Mouse (Mus musculus) lung, embryonic 14.5 days (tissue): Measurements from ENCODE around the gene Higd1c. TPM values are rescaled to one million over a fixed set of nuclear protein-coding genes. Genes with fewer than 3 reads are reported as not detected.
"Not testable (repeated sequence)": the region's sequence is repeated elsewhere in the genome, so short reads cannot be mapped to it uniquely, and the experiment has no call there.

Experiments used
- ATAC-seq: fragments of 200-750 bp; cut with Nextera tagmentation; 2 replicates; pipeline ENCODE4 v1.8.0; 2017; ENCODE audit warnings: mild to moderate bottlenecking, moderate TSS enrichment, moderate library complexity; ENCODE audit not compliant: insufficient read depth
- DNase-seq: peaks from one replicate; pipeline ENCODE4 v3.0.0-alpha.2; 2015
- H3K27ac ChIP-seq: fragments of 300-500 bp; sonication (generic); 2 replicates; pipeline ENCODE4 v1.5.1; 2014; ENCODE audit warnings: low read depth, mild to moderate bottlenecking, moderate library complexity
- H3K27me3 ChIP-seq: fragments of 300-500 bp; sonication (generic); 2 replicates; pipeline ENCODE4 v1.6.1; 2014; ENCODE audit warnings: low read length, control low read depth; ENCODE audit not compliant: insufficient read depth
- H3K36me3 ChIP-seq: fragments of 300-500 bp; sonication (generic); 2 replicates; pipeline ENCODE4 v1.6.1; 2014; ENCODE audit warnings: control low read depth; ENCODE audit not compliant: insufficient read depth
- H3K4me1 ChIP-seq: fragments of 300-500 bp; sonication (generic); 2 replicates; pipeline ENCODE4 v1.6.1; 2014; ENCODE audit warnings: antibody characterized with exemption, control low read depth; ENCODE audit not compliant: insufficient read depth
- H3K4me2 ChIP-seq: fragments of 300-500 bp; sonication (generic); 2 replicates; pipeline ENCODE4 v1.6.1; 2014; ENCODE audit warnings: mild to moderate bottlenecking
- H3K4me3 ChIP-seq: fragments of 300-500 bp; sonication (generic); 2 replicates; pipeline ENCODE4 v1.5.1; 2014; ENCODE audit warnings: low read depth, low read length
- H3K9ac ChIP-seq: fragments of 300-500 bp; sonication (generic); 2 replicates; pipeline ENCODE4 v1.6.1; 2014
- H3K9me3 ChIP-seq: fragments of 300-500 bp; sonication (generic); 2 replicates; pipeline ENCODE4 v1.6.1; 2016; ENCODE audit warnings: low read depth, low read length, control low read depth
- CTCF ChIP-seq: IDR thresholded peaks from 2 replicates; pipeline ENCODE4 v1.5.1; 2016; ENCODE audit warnings: antibody characterized with exemption, low read depth
- whole genome bisulfite sequencing: fragments of 180-500 bp; shearing (Covaris S2); extraction: QIAGEN DNeasy Blood & Tissue Kit; methylation state at CpG from one replicate; pipeline ENCODE4 v1.1.7; 2014; 5-methylcytosine and 5-hydroxymethylcytosine counted together
- polyA plus RNA-seq: library from polyadenylated mRNA; unstranded; fragments of >200 nt; fragmentation: Nextera tagmentation; extraction: Ambion mirVana; gene quantifications from 2 replicates; pipeline ENCODE4 v1.2.1, GENCODE M21; 2014

Higd1c gene
- polyA plus RNA-seq, 1 experiment from 2014 or later, result not detected

DNA sequence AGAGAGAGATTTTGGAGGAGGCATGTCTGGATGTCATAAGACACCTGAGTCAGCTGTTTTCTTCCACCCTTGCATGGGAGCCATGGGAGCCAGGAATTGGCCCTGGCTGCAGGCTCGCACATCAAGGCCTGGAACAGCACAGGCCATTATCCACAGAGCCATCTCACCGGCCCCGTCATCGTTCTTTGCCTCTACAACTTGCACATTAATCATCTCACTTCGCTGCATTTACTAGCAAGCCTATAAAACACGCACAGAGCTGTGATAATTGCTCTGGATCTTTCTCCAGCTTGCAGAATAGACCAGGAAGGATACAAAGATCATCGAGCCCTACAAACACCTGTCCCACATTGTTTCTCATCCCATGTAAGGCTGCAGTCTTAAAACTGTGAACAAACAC lies 33.6 kb upstream of the Higd1c start:
- DNase-seq, result no peak
- no peak for TF ChIP-seq CTCF
- Histone ChIP-seq H3K27me3 (no peaks in the 10 kb centered on the region), H3K4me3 (no peak overlapping the region), H3K9me3 (no peaks in the 10 kb centered on the region), H3K36me3 (no peaks in the 10 kb centered on the region), H3K27ac (no peak overlapping the region), H3K4me1 (no peaks in the 10 kb centered on the region), H3K9ac (no peak overlapping the region), H3K4me2 (no peak overlapping the region)
- no peak for ATAC-seq
- 79% methylated on average over 7 of the region's 7 CpGs for WGBS

DNA sequence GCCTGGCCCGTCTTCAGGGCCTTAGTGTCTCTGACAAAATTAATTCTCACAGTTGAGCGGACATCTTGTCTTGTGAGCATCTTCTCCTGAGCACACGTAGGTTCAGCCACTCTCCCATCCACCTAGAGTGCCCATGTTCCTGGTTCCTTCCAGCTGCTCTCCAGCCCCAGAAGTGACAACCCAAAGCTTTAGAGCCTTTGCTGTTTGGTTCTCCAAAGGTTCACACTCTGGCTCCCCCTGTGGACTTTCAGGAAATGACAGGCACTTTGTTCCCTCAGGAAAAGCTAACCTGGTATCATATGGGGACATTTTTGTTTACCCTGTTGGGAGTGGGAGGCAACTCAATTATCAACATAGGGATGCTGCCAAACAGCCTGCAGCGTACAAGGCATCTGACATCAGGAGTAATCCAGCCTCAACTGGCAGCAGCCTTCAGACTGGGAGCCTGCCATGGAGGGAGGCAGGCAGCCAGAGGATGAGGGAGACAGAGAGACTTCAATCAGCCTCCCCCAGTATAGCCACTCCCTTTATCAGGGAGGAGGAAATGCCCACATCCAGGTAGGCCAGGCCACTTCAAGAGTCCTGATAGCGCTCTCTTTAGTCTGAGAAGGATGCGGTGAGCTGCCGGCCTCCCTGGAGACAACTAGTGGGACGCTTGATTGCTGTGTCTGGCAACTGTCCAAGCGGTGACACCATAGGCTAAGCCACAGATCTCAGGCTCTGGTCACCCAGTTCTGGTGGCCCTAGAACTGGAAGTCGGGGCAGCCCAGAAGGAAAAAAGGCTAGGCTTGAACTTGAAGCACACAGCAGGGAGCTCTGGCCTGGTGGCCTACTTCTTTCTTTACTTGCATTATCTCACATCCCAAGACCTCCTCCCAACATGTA lies 32.0 kb upstream of the Higd1c start:
- WGBS, result 27% methylated on average over 2 of the region's 10 CpGs
- not testable (repeated sequence) for H3K9me3 ChIP-seq, H3K9ac ChIP-seq, DNase-seq, H3K4me3 ChIP-seq, H3K27ac ChIP-seq, H3K4me2 ChIP-seq, H3K4me1 ChIP-seq, H3K27me3 ChIP-seq, H3K36me3 ChIP-seq
- peak; percentile 38; the same call in 1 of the 2 replicates for ATAC-seq

DNA sequence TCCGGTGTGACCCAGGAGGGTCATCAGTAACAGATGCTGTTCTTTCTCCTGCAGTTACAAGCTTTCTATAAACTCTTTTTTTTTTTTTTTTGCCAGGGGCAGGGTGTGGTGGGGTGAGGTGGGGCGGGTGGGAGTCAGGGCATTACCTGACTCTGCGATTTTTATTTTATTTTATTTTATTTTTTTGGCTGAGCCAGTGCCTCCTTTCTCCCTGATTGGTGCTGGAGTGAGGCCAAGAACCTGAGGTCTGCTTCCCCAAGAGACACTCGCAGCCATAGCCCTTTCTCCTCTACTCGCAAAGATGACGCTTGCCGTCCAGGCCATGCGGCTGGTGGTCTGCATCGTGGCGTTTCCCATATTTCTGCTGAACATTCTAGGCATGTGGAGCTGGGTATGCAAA lies 29.7 kb upstream of the Higd1c start, which contains the start of gene Mettl7a3:
Gene Mettl7a3, plus strand, starts transcription at position 301 of the 400 bp plus-strand sequence.
- Histone ChIP-seq H3K27me3 (no peaks in the 10 kb centered on the region), H3K9ac (no peak within 1 kb of the TSS), H3K4me3 (no peak within 1 kb of the TSS), H3K4me1 (no peaks in the 10 kb centered on the region), H3K36me3 (no peaks in the 10 kb centered on the region), H3K9me3 (no peaks in the 10 kb centered on the region), H3K27ac (no peak within 1 kb of the TSS), H3K4me2 (no peak within 1 kb of the TSS)
- 73% methylated on average over 10 of the region's 10 CpGs for WGBS
- DNase-seq (no peak), ATAC-seq (no peak)
- no peak for TF ChIP-seq CTCF

DNA sequence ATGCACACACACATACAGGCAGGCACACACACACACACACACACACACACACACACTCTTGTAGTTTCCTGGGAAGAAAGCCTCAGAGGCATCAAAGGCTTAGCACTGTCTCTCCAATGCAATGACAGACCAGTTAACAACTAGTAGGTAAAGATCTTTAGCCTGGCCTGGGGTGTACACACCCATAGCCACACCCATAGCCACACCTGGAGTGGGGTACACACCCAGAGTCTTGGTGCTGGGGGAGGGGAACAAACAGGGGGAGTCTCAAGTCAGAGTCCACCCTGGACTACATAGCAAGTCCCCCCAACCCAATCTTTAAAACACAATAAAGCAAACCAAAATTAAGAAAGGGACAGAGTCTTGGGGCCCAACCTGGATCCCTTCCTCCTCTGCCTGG lies 27.0 kb upstream of the Higd1c start:
- not testable (repeated sequence) for H3K4me1 ChIP-seq, DNase-seq, ATAC-seq, H3K9ac ChIP-seq, H3K27ac ChIP-seq, H3K4me2 ChIP-seq, H3K9me3 ChIP-seq, H3K36me3 ChIP-seq, H3K4me3 ChIP-seq, H3K27me3 ChIP-seq

GRCm38 (mm10) chr15:100337847-100338246 lies 26.5 kb upstream of the Higd1c start:
- not testable (repeated sequence) for H3K9ac ChIP-seq, H3K4me3 ChIP-seq, H3K27me3 ChIP-seq, H3K36me3 ChIP-seq, H3K27ac ChIP-seq, H3K4me1 ChIP-seq, H3K9me3 ChIP-seq, H3K4me2 ChIP-seq, ATAC-seq
- TF ChIP-seq CTCF, result peak; percentile 61
- 19% methylated on average over 10 of the region's 10 CpGs for WGBS
- peak; percentile 63 for DNase-seq

GRCm38 (mm10) chr15:100341314-100341980 lies 22.9 kb upstream of the Higd1c start:
- H3K9ac ChIP-seq, H3K4me1 ChIP-seq, H3K9me3 ChIP-seq, DNase-seq, H3K36me3 ChIP-seq, H3K27me3 ChIP-seq, H3K27ac ChIP-seq, H3K4me2 ChIP-seq, H3K4me3 ChIP-seq: not testable (repeated sequence)
- peak; percentile 11; the same call in 1 of the 2 replicates for ATAC-seq
- 24% methylated on average over 4 of the region's 5 CpGs for WGBS

- ATAC-seq, result no peak
- Histone ChIP-seq H3K4me2 (no peak overlapping the region), H3K9ac (no peak overlapping the region), H3K4me3 (no peak overlapping the region), H3K27ac (no peak overlapping the region), H3K36me3 (no peaks in the 10 kb centered on the region), H3K9me3 (no peaks in the 10 kb centered on the region), H3K27me3 (no peaks in the 10 kb centered on the region), H3K4me1 (no peaks in the 10 kb centered on the region)
- no peak for TF ChIP-seq CTCF
- no peak for DNase-seq
These were observed 18.9 kb upstream of the Higd1c start for GRCm38 (mm10) chr15:100345484-100345883.
